Mouse (Mus musculus) heart, embryonic 12.5 days (tissue): ENCODE measurements around the gene Slc25a11. TPM values are rescaled to one million over a fixed set of nuclear protein-coding genes. Genes with fewer than 3 reads are reported as not detected.

Experiments
- ATAC-seq: fragments of 200-750 bp; cut with Nextera tagmentation; 2 replicates; pipeline ENCODE4 v1.8.0; 2017; ENCODE audit warnings: moderate TSS enrichment, moderate library complexity; ENCODE audit not compliant: insufficient number of reproducible peaks, low FRiP score
- H3K27ac ChIP-seq: fragments of 300-500 bp; sonication (generic); 2 replicates; pipeline ENCODE4 v1.5.1; 2016; ENCODE audit warnings: mild to moderate bottlenecking, moderate library complexity; ENCODE audit not compliant: poor library complexity, severe bottlenecking
- H3K27me3 ChIP-seq: fragments of 300-500 bp; sonication (generic); replicated peaks from 2 replicates; pipeline ENCODE4 v1.6.1; 2016; ENCODE audit warnings: mild to moderate bottlenecking, moderate library complexity
- H3K36me3 ChIP-seq: fragments of 300-500 bp; sonication (generic); 2 replicates; pipeline ENCODE4 v1.6.1; 2016; ENCODE audit warnings: mild to moderate bottlenecking, moderate library complexity
- H3K4me1 ChIP-seq: fragments of 300-500 bp; sonication (generic); replicated peaks from 2 replicates; pipeline ENCODE4 v1.6.1; 2016; ENCODE audit warnings: mild to moderate bottlenecking
- H3K4me2 ChIP-seq: fragments of 300-500 bp; sonication (generic); 2 replicates; pipeline ENCODE4 v1.6.1; 2016; ENCODE audit warnings: mild to moderate bottlenecking, moderate library complexity
- H3K4me3 ChIP-seq: fragments of 300-500 bp; sonication (generic); 2 replicates; pipeline ENCODE4 v1.5.1; 2016; ENCODE audit warnings: mild to moderate bottlenecking
- H3K9ac ChIP-seq: fragments of 300-500 bp; sonication (generic); 2 replicates; pipeline ENCODE4 v1.6.1; 2016; ENCODE audit warnings: mild to moderate bottlenecking, moderate library complexity
- H3K9me3 ChIP-seq: fragments of 300-500 bp; sonication (generic); replicated peaks from 2 replicates; pipeline ENCODE4 v1.6.1; 2016; ENCODE audit warnings: mild to moderate bottlenecking, moderate library complexity
- WGBS: fragments of 180-500 bp; shearing (Covaris S2); methylation state at CpG from one replicate; pipeline ENCODE4 v1.1.7; 2016; 5-methylcytosine and 5-hydroxymethylcytosine counted together
- polyA plus RNA-seq: library from polyadenylated mRNA; unstranded; fragments of >200 nt; fragmentation: Nextera tagmentation; extraction: Ambion mirVana; gene quantifications from 2 replicates; pipeline ENCODE4 v1.2.1, GENCODE M21; 2016

Gene Slc25a11
- polyA plus RNA-seq, 1 experiment from 2014 or later: 227 TPM

DNA sequence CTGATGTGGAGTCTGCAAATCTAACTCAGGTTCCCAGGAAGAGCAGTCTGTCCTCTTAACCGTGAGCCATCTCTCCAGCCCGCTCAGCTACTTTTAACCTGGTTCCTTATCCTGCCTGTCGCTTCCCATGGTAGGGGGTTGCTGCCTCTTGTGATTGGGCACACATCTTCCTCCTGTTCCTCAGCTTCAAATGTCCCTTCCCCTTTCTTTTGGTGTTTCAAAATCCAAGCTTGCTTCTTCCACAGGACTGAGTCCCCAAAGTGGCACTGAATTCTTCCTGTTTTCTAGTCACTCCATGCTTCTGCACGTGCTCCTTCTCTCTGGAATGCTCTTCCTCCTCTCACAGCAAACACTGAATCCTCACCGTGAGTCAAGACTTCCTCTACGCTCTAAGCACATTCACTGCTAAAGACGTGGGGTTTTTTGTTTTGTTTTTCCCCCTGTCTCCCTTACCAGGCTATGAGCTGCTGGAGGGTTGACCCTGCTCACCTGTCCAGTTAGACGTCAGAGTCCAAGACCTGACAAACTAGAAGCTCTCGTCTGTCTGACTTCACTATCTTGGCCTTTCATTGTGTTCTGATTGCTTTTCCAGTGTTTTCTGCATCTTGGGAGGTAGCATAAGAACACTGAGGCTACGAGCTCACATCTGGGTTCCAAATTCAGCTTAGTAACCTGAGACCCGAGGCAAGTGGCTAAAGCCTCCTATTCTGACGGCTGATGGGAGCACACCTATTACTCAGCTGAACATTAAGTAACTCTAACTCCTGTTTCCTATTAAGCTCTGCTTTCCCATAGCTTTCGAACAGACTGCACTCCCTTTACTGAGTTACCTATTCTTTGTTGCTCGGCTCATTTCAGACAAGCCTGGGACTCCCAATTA lies 20.2 kb upstream of the Slc25a11 start:
- 68% methylated on average over 14 of the region's 14 CpGs for WGBS
- Histone ChIP-seq H3K27me3 (no peaks in the 10 kb centered on the region), H3K4me2 (peak overlapping the region; percentile 96), H3K27ac (peak overlapping the region; percentile 94; the same call in 1 of the 2 replicates), H3K9ac (peak overlapping the region; percentile 50), H3K9me3 (no peaks in the 10 kb centered on the region), H3K4me3 (peak overlapping the region; percentile 74), H3K36me3 (peaks cover 52% of the 10 kb centered on the region), H3K4me1 (peaks cover 36% of the 10 kb centered on the region)
- no peak for ATAC-seq

DNA sequence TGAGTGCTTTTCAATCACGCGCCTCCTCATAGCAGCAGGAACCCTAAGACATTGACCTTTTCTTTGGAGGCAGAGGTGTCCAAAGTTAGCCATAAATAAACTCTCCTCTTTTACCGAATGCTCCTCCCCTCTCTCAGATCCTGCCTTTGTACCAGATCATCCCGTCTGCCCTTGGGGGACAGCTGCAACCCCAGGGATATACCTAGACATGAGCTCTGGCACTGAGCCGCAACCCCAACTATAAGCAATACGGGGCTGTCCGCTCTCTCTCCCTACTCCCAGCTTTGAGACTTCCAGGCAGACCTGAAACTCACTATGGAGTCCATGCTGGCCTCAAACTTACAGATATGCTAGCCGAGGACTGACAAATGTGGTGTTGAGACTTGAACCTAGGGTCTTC lies 19.4 kb upstream of the Slc25a11 start:
- Histone ChIP-seq H3K27ac (no peak overlapping the region), H3K4me2 (no peak overlapping the region), H3K4me1 (peaks cover 29% of the 10 kb centered on the region), H3K27me3 (no peaks in the 10 kb centered on the region), H3K9ac (no peak overlapping the region), H3K9me3 (no peaks in the 10 kb centered on the region), H3K36me3 (peaks cover 58% of the 10 kb centered on the region), H3K4me3 (no peak overlapping the region)
- ATAC-seq: no peak
- 92% methylated on average over 8 of the region's 8 CpGs for WGBS

DNA sequence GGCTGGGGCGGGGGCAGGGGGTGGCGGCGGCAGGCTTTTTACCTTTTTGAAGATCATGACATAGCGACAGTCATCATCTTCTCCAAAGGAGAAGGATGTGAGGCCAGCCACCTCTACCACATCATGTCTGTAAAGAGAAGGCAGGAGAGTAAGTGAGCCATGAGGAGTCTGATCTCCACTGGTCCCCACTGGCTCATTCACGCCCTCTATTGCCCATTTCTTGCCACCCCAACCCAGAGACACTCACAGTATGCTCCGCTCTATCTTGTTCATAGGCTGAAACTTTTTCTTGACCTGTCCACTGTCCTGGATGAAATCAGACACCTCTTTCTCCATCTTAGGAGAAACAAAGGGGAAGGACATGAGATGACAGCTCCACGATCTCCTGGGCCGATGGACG lies 17.5 kb upstream of the Slc25a11 start:
- H3K27ac ChIP-seq: no peak overlapping the region
- 91% methylated on average over 9 of the region's 9 CpGs for WGBS
- H3K4me2 ChIP-seq: no peak overlapping the region
- H3K9ac ChIP-seq: no peak overlapping the region
- H3K9me3 ChIP-seq: no peaks in the 10 kb centered on the region
- no peaks in the 10 kb centered on the region for H3K27me3 ChIP-seq
- no peak overlapping the region for H3K4me3 ChIP-seq
- ATAC-seq: no peak
- H3K4me1 ChIP-seq: peaks cover 21% of the 10 kb centered on the region
- H3K36me3 ChIP-seq: peaks cover 70% of the 10 kb centered on the region

DNA sequence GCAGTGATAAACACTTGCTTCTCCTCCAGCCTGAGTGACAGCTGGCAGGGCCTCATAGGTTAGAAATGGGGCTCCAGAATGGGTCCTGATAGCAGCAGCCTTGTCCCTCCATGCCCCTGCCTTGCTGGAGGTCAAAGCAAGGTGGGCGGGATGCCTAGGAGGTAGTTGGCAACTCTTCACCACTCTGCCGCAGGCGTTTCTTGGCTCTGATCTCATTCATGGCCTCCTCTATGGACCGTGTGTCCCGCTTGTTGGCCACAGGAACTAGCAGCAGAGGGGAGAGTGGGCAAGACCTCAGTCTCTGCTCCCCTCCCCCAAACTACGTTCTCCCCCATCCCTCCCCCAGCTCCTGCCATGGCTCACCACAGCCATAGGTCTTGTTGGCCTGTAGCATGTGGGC lies 16.7 kb upstream of the Slc25a11 start:
- 87% methylated on average over 6 of the region's 6 CpGs for WGBS
- H3K27me3 ChIP-seq: no peaks in the 10 kb centered on the region
- no peak overlapping the region for H3K9ac ChIP-seq
- H3K4me3 ChIP-seq: no peak overlapping the region
- H3K36me3 ChIP-seq: peaks cover 78% of the 10 kb centered on the region
- no peak for ATAC-seq
- H3K4me2 ChIP-seq: no peak overlapping the region
- peaks cover 27% of the 10 kb centered on the region for H3K4me1 ChIP-seq
- 0 out of 2 replicates have a peak overlapping the region, but pooled peaks have one; percentile 14 for H3K27ac ChIP-seq
- no peaks in the 10 kb centered on the region for H3K9me3 ChIP-seq

DNA sequence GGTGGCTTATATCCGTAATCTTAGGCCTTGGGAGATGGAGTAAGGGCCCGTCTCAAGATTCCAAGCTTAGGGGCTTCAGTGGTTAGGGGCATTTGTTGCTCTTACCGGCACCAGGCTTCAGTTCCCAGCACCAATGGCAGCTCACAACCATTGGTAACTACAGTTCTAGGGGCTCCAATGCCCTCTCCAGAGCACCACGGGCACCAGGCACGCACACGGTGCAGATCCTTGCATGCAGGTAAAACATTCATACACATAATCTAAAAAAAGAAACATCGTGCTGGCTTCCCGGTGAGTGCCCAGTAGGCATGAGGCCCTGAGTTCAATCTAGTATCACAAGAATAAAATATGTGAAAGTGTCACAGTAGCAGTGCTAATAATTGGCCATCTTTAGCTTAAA lies 15.8 kb upstream of the Slc25a11 start:
- WGBS: 81% methylated on average over 8 of the region's 8 CpGs
- Histone ChIP-seq H3K9ac (no peak overlapping the region), H3K27me3 (no peaks in the 10 kb centered on the region), H3K4me1 (peaks cover 36% of the 10 kb centered on the region), H3K4me2 (no peak overlapping the region), H3K36me3 (peaks cover 79% of the 10 kb centered on the region), H3K9me3 (no peaks in the 10 kb centered on the region), H3K27ac (no peak overlapping the region), H3K4me3 (no peak overlapping the region)
- ATAC-seq: no peak

DNA sequence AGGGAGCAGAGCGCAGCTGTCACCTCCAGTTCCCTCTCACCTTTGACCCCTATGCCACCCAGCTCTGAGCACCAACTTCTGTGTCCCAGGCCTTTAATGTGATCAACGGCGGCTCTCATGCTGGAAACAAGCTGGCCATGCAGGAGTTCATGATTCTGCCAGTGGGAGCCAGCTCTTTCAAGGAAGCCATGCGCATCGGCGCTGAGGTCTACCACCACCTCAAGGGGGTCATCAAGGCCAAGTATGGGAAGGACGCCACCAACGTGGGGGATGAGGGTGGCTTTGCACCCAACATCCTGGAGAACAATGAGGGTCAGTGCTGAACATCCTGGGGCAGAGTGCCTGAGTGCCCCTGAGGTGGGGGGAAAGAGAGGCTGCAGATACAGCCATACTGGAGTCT lies 13.3 kb upstream of the Slc25a11 start:
- no peak overlapping the region for H3K4me2 ChIP-seq
- H3K9ac ChIP-seq: no peak overlapping the region
- ATAC-seq: no peak
- H3K4me3 ChIP-seq: no peak overlapping the region
- no peak overlapping the region for H3K27ac ChIP-seq
- 85% methylated on average over 8 of the region's 8 CpGs for WGBS
- H3K4me1 ChIP-seq: peaks cover 51% of the 10 kb centered on the region
- no peaks in the 10 kb centered on the region for H3K9me3 ChIP-seq
- peaks cover 62% of the 10 kb centered on the region for H3K36me3 ChIP-seq
- H3K27me3 ChIP-seq: no peaks in the 10 kb centered on the region

DNA sequence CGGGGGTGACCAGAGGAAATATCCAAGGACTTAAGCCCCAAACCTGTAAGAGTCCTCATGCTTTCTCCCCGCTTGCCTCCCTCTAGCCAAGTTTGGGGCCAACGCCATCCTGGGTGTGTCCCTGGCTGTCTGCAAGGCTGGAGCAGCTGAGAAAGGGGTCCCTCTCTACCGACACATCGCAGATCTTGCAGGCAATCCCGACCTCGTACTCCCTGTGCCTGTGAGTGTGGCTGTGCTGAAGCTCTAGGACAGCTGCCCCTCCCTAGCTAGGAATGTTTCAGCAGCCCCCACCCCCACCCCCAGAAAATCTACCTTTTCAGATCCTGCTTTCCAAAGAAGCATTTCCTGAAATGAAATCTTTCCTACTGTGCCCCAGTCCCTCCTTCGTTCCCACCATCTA lies 11.7 kb upstream of the Slc25a11 start:
- no peak for ATAC-seq
- 59% methylated on average over 8 of the region's 8 CpGs for WGBS
- Histone ChIP-seq H3K27ac (no peak overlapping the region), H3K4me2 (peak overlapping the region; percentile 82), H3K9ac (peak overlapping the region; percentile 60; the same call in 1 of the 2 replicates), H3K4me3 (no peak overlapping the region), H3K4me1 (peaks cover 47% of the 10 kb centered on the region), H3K36me3 (peaks cover 48% of the 10 kb centered on the region), H3K9me3 (no peaks in the 10 kb centered on the region), H3K27me3 (no peaks in the 10 kb centered on the region)

DNA sequence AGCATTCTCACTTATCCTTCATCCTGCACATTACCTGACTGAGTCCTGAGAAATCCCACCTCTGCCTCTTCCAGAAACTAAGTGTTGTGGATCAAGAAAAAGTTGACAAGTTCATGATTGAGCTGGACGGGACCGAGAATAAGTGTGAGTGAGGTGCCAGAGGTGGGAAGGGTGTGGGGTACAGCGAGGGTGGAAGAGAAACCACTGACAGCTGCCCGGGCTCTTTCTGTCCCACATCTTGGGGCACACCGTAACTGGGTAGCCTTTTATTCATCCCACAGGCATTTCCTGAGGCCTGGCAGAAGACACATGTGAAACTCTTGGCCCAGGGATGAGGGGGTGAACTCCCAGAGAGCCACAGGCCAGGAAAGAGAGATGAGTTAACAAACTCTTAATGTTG lies 11.2 kb upstream of the Slc25a11 start:
- Histone ChIP-seq H3K36me3 (peaks cover 44% of the 10 kb centered on the region), H3K9me3 (no peaks in the 10 kb centered on the region), H3K27ac (peak overlapping the region; percentile 39), H3K4me3 (peak overlapping the region; percentile 78), H3K27me3 (no peaks in the 10 kb centered on the region), H3K4me2 (peak overlapping the region; percentile 82), H3K9ac (peak overlapping the region; percentile 94), H3K4me1 (peaks cover 45% of the 10 kb centered on the region)
- WGBS: 73% methylated on average over 5 of the region's 5 CpGs
- no peak for ATAC-seq

DNA sequence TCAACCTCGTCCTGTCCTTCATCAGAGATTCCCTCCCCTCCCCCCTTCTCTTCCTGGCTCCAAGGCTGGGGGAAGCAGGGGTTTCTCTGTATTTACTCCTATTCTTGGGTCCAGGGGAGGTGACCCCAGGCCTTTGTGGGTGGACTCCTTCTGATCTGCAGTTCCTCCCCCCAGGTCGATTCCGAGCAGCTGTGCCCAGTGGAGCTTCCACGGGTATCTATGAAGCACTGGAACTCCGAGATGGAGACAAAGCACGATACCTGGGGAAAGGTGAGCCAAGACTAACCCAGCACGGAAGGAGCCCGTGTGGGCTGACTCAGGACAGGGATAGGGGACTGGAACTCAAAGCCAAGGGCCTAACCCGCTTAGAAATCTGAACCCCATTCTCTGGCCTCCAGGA lies 10.7 kb upstream of the Slc25a11 start:
- Histone ChIP-seq H3K4me3 (peak overlapping the region; percentile 78), H3K4me2 (peak overlapping the region; percentile 82), H3K9ac (peak overlapping the region; percentile 94), H3K27ac (peak overlapping the region; percentile 96), H3K9me3 (no peaks in the 10 kb centered on the region), H3K27me3 (no peaks in the 10 kb centered on the region), H3K36me3 (peaks cover 38% of the 10 kb centered on the region), H3K4me1 (peaks cover 45% of the 10 kb centered on the region)
- ATAC-seq: no peak
- 48% methylated on average over 9 of the region's 9 CpGs for WGBS

DNA sequence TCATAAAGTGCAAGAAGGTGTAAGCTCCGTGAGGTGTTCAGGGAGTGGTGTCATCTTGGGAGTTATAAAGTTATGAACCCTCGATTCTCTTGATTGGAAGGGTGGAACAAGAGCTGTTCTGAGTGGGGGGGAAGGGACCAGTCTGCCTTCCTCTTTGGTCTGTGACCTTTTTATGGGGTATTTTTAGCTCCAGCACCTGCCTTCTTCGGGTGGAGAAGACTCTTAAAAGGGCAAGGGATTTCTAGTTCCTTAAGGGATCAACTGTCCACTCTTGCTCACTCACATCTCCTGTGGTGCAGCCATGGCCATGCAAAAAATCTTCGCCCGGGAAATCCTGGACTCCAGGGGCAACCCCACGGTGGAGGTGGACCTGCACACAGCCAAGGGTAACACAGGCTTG lies 10.3 kb upstream of the Slc25a11 start:
- peak overlapping the region; percentile 96 for H3K27ac ChIP-seq
- peaks cover 37% of the 10 kb centered on the region for H3K36me3 ChIP-seq
- ATAC-seq: no peak
- peaks cover 49% of the 10 kb centered on the region for H3K4me1 ChIP-seq
- peak overlapping the region; percentile 94 for H3K9ac ChIP-seq
- no peaks in the 10 kb centered on the region for H3K27me3 ChIP-seq
- H3K4me2 ChIP-seq: peak overlapping the region; percentile 82
- H3K4me3 ChIP-seq: peak overlapping the region; percentile 78
- 36% methylated on average over 6 of the region's 6 CpGs for WGBS
- no peaks in the 10 kb centered on the region for H3K9me3 ChIP-seq

DNA sequence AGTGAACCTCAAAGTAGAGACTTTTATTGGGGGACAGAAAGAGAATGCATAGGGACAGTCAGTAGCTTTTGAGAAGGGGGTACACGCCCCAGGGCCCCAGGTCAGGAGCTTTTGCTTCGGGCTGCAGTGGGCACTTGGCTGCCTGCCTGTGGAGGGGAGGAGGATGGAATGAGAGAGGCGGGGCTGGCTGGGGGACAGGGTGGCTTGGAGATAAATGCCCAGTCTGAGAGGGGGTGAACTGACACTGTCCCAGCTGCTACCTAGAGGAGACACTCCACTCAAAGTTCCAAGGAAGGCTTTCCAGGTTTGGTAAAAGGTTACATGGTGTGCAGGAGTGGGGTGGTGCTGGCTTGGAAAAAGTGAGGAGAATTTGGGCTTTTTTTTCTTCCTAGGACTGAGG lies 9.7 kb upstream of the Slc25a11 start, which contains the start of gene Eno3:
Gene Eno3, plus strand, starts transcription at position 239 of the 400 bp plus-strand sequence.
- Histone ChIP-seq H3K4me2 (peak within 1 kb of the TSS; percentile 82), H3K36me3 (peaks cover 37% of the 10 kb centered on the region), H3K4me1 (peaks cover 55% of the 10 kb centered on the region), H3K27ac (peak within 1 kb of the TSS; percentile 96), H3K9me3 (no peaks in the 10 kb centered on the region), H3K4me3 (peak within 1 kb of the TSS; percentile 78), H3K27me3 (no peaks in the 10 kb centered on the region), H3K9ac (peak within 1 kb of the TSS; percentile 94)
- no peak for ATAC-seq
- 2% methylated on average over 3 of the region's 3 CpGs for WGBS
